Mouse (Mus musculus) layer of hippocampus, adult 18-20 months (tissue): ENCODE measurements at regions not wholly inside any gene's neighbourhood (a gene's known extent, or its start where the extent isn't known, plus 50 kb on each side); places are given as distances from the start of the nearest gene placed in this dataset.

Experiments used
- DNase-seq, 2 experiments: peaks; one replicate each; pipeline ENCODE4 v3.0.0; 2022; ENCODE audit warnings: low spot score in 2 of 2

GRCm38 (mm10) chr1:147996591-147996990, 1502.0 kb downstream of the Brinp3 start:
- no peak for DNase-seq

DNA sequence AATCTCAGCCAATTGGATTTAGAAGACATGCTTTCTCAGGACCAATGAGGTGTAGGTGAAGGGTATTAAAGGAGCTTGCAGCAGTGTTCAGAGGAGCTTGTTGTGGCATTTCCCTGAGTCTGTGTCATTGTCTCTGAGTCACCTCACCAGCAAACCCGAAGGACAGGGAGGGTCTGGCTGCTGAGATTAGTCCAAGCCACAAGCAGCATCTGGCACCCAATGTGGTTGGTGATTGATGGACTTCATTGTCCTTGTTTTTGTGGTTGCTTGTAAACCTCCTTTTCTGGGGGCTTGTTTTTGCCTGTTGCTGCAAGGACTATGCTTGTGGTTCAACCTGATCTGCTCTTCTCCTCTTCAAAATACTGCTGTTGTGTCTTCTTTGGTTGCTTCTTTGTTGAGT, 1539.3 kb downstream of the Brinp3 start:
- DNase-seq = no peak

DNA sequence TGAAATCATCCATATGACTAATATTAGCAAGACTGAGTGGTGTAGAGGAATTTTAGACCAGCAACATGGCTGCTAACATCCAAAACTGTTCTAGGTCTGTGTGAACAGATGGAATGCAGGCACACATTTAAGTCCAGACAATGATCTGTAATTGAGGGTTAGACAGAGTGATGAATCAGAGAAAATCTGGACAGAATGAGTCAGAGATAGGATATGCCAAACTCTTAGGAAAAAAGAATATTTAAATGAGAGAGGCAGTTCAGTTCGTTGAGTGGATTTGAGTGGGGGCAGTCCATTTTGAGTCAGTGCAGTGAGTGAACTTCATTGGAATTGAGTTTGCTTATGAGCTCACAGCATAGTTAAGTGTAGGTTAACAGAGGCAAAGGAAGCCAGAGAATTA, 1557.3 kb downstream of the Brinp3 start:
- DNase-seq = peak in 1 of 2 experiments; percentile 12
